Mouse (Mus musculus): ENCODE data around the gene Svs5.
A peak's percentile ranks its signal among the peaks of the same experiment; 100 is the strongest.

- TF ChIP-seq CTCF (IDR thresholded peaks at IDR 0.05; ENCODE audit: extremely low read depth, insufficient read depth, low read length): peak; percentile 7; the same call in 1 of the 2 replicates
- TF ChIP-seq POLR2A (IDR thresholded peaks at IDR 0.05; ENCODE audit: extremely low read depth, insufficient read depth, low read length): no peak
These were observed 16.4 kb downstream of the Svs5 start for GRCm38 (mm10) chr2:164348980-164349379.

Measured in cortical plate, adult 2 months (tissue).